Mouse (Mus musculus) c-Kit-positive CD71-negative TER-119-negative erythroid progenitor cells, embryonic 14.5 days (primary cell): ENCODE data around the gene Cntn1.

Experiments
- DNase-seq: peaks from one replicate; pipeline ENCODE4 v3.0.0-alpha.2; 2013; ENCODE audit warnings: low read depth

Gene Cntn1

GRCm38 (mm10) chr15:92141972-92142371 is 91.0 kb downstream of the Cntn1 start:
- no peak for DNase-seq

- DNase-seq = no peak
Observed at GRCm38 (mm10) chr15:92154921-92155320, 104.0 kb downstream of the Cntn1 start.

DNA sequence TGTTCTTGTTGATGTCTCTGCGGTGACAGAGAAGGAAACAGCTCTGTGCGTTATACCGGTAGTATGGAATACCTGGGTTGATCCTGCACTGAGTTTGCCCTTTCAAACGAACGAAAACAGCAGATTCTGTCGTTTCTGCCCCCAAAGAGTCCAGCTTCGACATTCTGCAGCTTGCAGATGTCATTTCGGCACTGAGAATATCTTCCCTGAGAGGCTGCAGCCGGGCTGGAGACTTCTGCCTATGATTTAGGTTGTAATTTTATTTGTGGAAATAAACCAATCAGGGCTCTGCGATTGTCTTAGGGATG is 109.8 kb downstream of the Cntn1 start:
- no peak for DNase-seq

- DNase-seq = no peak
Observed at GRCm38 (mm10) chr15:92161163-92162025, 110.4 kb downstream of the Cntn1 start.

- DNase-seq = no peak
Observed at GRCm38 (mm10) chr15:92162835-92163234, 111.9 kb downstream of the Cntn1 start.

- DNase-seq = no peak
Observed at GRCm38 (mm10) chr15:92164127-92164526, 113.2 kb downstream of the Cntn1 start.

DNA sequence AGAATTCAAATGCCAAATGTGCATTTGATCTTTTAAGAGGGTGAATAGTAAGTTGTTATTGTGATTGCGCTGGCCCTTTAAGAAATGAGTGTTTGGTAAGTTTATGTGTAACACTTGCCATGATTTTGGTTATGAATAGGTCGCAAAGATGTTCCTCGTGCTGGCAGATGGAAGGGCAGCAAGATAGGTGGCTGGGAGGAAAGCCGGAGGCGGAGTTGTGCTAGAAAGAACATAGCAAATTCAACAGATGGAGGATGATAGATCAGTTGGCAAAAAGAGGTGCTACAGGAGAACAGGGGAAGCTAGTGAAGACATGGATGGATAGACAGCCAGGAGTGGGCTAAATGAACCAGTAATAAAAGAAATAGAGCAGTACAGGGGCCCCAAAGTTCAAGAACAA is 115.3 kb downstream of the Cntn1 start:
- DNase-seq = no peak

DNA sequence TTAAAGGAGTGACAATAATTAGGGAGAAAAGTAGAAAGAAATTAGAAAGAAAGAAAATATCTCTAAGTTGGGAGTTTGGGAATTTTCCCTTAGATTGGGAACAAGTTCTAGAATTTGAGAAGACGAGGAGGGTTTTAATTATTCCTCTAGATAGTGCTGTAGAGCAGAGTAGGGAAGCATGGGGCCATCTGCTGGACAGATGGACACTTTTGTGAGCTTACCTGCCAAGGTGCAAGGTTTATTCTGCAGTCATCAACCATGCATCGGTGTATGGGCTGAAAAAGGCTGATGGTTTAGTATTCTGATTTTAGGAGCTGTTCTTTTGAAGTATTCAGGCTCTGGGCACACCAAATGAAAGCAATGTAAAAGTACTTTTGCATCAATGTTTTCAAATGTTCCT is 124.8 kb downstream of the Cntn1 start:
- no peak for DNase-seq

- no peak for DNase-seq
Observed at GRCm38 (mm10) chr15:92177413-92177812, 126.4 kb downstream of the Cntn1 start.

- DNase-seq = no peak
Observed at GRCm38 (mm10) chr15:92185484-92185883, 134.5 kb downstream of the Cntn1 start.

GRCm38 (mm10) chr15:92190000-92190399 is 139.0 kb downstream of the Cntn1 start:
- no peak for DNase-seq

- no peak for DNase-seq
Observed at GRCm38 (mm10) chr15:92200326-92200985, 149.5 kb downstream of the Cntn1 start.

DNA sequence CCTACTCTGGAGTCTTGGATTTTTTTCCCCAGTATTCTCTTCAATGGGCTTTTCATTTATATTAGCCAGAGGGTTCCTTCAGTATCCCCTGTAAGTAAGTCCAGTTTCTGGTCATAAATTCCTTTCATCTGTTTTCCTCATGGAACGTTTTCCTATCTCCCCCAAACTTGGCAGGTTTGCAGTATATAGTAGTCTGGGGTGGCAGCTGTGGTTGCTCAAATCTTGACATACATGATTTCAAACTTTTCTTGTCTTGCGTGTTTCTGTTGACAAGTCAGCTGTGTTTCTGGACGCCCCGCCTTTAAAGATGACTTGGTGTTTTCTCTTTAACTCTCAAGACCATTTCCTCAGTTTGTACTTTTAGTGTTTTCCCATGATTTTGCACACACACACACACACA is 155.7 kb downstream of the Cntn1 start:
- DNase-seq = no peak

GRCm38 (mm10) chr15:92209778-92210177 is 158.8 kb downstream of the Cntn1 start:
- no peak for DNase-seq

GRCm38 (mm10) chr15:92210486-92211235 is 159.7 kb downstream of the Cntn1 start:
- DNase-seq = no peak

DNA sequence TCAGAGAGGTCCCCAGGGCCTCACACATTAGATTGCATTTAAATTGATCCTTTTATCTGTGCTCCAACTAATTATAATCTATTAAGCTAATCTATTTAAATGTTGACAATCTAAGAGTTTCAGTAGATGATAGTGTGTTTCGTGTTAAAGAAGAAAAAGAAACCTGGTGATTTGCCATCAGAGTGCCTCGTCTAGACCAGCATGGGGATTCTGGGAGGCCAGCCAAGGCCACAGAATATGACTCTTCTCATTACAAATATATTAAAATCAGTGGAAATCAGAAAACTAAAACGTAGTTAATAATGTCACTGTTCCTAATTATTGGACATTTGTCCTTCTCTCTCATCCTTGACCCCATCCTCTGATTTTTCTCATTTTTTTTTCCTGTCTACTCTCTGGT is 164.9 kb downstream of the Cntn1 start:
- no peak for DNase-seq

GRCm38 (mm10) chr15:92221446-92221845 is 170.5 kb downstream of the Cntn1 start:
- no peak for DNase-seq

DNA sequence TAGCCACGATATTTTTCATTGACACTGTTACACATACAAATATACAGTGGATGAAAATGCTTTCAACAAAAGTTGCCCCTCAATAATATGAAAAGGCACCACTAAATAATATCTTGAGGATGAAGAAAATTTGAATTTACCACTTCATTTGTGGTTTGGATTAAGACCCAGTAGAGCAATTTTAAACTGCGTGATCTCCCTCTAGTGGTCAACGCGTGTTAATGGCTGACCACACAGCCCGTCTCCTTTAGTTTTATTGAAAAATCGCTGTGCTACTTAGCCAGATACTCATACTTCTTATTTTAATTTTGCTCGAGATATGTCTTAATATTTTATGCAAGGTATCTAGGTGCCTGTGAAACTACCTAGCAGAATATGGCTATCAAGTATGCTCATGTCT is 180.4 kb downstream of the Cntn1 start:
- DNase-seq = peak; percentile 9

DNA sequence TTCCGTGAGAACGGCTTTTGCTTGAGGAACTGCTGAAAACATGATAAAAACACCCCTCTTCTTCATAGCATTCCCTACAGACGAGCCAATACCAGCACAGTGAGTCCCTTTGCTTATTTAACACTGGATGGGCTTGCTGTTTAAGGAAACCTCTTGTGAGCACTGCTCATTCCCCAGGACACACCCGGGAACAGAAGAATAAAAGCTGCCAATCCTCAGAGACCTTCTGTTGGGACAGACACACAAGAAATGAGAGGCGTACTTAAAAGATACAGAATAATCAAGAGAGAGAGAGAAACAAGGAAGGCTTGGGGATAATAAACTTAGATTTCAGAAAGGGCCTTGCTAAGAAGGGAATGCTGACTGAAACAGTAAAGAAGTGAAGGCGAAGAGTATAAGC is 184.9 kb downstream of the Cntn1 start:
- DNase-seq = no peak

DNA sequence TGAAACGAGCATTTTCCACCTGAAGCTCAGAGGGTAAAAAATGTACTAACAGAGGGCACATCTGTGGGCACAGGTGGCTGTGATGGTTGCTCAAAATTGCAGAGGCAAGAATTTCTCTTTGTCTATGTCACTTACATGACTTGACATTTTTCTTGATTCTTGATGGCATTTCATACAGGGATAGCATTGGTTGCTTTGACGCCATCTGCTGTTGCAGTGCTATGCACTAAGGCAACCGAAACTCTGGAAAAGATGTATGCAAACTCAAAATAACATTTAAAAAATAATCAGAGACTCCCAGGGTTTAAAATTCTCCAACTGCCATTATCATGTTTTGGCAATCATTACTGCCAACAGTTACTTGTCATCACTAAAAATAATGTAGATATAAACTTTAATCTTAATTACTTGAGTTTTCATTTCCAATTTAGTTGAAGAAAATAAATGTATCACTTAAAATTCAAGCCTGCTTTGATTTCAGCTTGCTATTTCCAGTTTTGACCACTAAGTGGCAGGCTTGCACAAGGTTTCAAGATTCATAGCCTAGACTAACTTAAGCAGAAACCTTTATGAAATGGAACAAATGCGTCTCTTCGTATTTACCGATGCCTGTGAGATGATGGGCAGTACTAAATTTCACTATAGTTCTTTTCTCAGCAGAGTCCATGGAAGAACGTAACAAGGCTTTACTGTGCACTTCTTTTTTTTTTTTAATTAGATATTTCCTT is 214.2 kb downstream of the Cntn1 start:
- DNase-seq = peak; percentile 32

DNA sequence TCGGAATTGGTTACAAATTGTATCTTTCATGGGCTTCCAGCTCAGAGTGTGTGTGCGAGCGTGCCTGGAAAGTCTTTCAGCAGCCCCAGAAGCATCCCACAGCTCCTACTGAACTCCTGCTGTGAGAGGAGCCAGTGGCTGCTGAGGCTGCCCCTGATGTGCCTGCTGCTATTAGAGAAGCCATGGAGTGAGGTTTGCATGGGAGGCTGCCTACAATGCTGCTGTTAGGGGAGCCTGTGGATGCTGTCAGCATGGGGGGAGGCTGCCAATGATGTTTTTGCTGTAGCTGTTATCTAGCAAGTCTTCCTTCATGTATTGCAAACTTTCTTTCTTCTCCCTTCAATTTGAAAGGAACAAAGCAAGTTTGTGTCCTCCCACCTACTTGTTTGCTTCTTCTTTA is 217.4 kb downstream of the Cntn1 start:
- no peak for DNase-seq

DNA sequence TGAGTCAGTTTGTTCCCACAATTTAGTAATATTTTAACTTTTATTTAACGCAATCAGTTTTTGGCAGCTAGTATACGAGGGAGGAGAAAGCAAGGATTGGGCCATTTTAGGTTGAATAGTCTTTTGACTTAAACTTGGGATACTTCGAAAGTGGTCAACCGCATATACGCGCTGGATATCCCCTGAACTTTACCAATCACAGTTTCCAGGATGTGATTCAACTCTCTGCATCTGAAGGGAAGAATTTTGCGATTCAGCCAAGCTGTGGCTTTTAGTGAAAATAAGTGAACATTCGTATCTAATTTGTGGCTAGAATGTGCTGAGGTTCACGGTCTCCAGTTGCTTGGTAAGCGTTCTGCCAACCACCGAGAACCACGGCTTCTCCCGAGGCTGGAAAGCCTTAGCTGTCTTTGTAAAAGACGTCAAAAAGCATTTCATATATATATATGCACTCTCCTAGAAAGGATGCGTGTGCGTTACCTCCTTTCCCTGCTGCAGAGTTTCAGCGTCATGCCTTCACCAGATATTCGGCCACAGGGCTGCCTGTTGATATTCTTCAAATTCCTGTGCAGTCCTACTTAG is 217.9 kb downstream of the Cntn1 start:
- DNase-seq = no peak
